Mouse (Mus musculus) heart, embryonic 11.5 days (tissue): ENCODE measurements around the gene Polr3h. TPM values are rescaled to one million over a fixed set of nuclear protein-coding genes. Genes with fewer than 3 reads are reported as not detected.

Source experiments
- ATAC-seq: fragments of 200-750 bp; cut with Nextera tagmentation; replicated peaks from 2 replicates; pipeline ENCODE4 v1.8.0; 2017; ENCODE audit warnings: moderate library complexity; ENCODE audit not compliant: insufficient number of reproducible peaks, low FRiP score, low TSS enrichment
- H3K27ac ChIP-seq: fragments of 300-500 bp; sonication (generic); 2 replicates; pipeline ENCODE4 v1.5.1; 2014; ENCODE audit warnings: mild to moderate bottlenecking, low read depth, low read length
- H3K27me3 ChIP-seq: fragments of 300-500 bp; sonication (generic); 2 replicates; pipeline ENCODE4 v1.6.1; 2014; ENCODE audit warnings: mild to moderate bottlenecking, low read length, mixed read lengths; ENCODE audit not compliant: control insufficient read depth, insufficient read depth
- H3K36me3 ChIP-seq: fragments of 300-500 bp; sonication (generic); 2 replicates; pipeline ENCODE4 v1.6.1; 2014; ENCODE audit warnings: mild to moderate bottlenecking, low read length, moderate library complexity, mixed read lengths; ENCODE audit not compliant: control insufficient read depth, insufficient read depth
- H3K4me1 ChIP-seq: fragments of 300-500 bp; sonication (generic); 2 replicates; pipeline ENCODE4 v1.6.1; 2014; ENCODE audit warnings: low read length; ENCODE audit not compliant: control insufficient read depth, insufficient read depth
- H3K4me2 ChIP-seq: fragments of 300-500 bp; sonication (generic); 2 replicates; pipeline ENCODE4 v1.6.1; 2014; ENCODE audit warnings: mild to moderate bottlenecking, moderate library complexity
- H3K4me3 ChIP-seq: fragments of 300-500 bp; sonication (generic); 2 replicates; pipeline ENCODE4 v1.5.1; 2014; ENCODE audit warnings: low read depth, low read length
- H3K9ac ChIP-seq: fragments of 300-500 bp; sonication (generic); 2 replicates; pipeline ENCODE4 v1.6.1; 2014; ENCODE audit warnings: mild to moderate bottlenecking, low read depth, low read length, moderate library complexity
- H3K9me3 ChIP-seq: fragments of 300-500 bp; sonication (generic); replicated peaks from 2 replicates; pipeline ENCODE4 v1.6.1; 2016; ENCODE audit warnings: low read length; ENCODE audit not compliant: control insufficient read depth
- WGBS: fragments of 180-500 bp; shearing (Covaris S2); extraction: QIAGEN DNeasy Blood & Tissue Kit; methylation state at CpG from one replicate; pipeline ENCODE4 v1.1.7; 2014; ENCODE audit not compliant: insufficient replicate concordance; 5-methylcytosine and 5-hydroxymethylcytosine counted together
- polyA plus RNA-seq: library from polyadenylated mRNA; unstranded; fragments of >200 nt; fragmentation: Nextera tagmentation; extraction: Ambion mirVana; gene quantifications from 2 replicates; pipeline ENCODE4 v1.2.1, GENCODE M21; 2014

Gene Polr3h
- polyA plus RNA-seq, 1 experiment from 2014 or later: 121 TPM

DNA sequence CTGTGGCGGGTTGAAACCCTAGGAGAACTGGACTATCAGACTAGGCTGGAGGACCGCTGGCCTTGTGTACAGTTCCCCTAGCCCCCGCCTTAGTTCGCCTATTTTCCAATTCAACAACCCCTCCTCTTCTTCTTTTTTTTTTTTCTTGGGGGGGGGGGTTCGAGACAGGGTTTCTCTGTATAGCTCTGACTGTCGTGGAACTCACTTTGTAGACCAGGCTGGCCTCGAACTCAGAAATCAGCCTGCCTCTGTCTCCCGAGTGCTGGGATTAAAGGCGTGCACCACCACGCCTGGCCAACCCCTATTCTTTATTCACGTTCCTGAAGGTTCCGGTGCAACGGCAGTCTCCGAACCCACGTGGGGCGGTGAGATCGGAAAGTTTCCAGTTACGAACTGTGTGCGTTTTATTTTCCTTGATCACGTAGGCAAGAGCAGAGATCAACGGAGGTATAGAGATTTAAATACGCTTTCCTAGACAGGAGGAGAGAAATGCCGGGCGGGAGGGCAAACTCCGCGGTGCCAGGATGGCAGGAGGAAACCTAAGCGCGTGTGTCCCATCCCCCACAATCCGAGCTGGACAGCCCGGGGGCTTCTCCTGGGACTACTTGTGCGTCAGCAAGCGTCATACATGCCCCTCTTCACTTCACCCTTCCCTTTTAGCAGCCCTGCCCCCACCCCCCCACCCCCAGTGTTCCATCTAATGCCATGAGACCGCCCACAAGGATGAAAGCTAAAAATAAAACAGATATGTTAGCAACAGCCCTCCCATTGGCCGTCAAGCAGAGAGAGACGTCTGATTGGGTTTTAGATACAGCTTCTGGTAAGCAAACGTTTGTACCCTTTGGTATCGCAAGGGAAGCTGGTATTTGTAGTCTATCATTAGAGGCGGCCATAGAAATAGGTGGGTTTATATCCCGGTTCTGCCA lies 66.4 kb downstream of the Polr3h start:
- WGBS: under 1% methylated on average over 39 of the region's 39 CpGs

DNA sequence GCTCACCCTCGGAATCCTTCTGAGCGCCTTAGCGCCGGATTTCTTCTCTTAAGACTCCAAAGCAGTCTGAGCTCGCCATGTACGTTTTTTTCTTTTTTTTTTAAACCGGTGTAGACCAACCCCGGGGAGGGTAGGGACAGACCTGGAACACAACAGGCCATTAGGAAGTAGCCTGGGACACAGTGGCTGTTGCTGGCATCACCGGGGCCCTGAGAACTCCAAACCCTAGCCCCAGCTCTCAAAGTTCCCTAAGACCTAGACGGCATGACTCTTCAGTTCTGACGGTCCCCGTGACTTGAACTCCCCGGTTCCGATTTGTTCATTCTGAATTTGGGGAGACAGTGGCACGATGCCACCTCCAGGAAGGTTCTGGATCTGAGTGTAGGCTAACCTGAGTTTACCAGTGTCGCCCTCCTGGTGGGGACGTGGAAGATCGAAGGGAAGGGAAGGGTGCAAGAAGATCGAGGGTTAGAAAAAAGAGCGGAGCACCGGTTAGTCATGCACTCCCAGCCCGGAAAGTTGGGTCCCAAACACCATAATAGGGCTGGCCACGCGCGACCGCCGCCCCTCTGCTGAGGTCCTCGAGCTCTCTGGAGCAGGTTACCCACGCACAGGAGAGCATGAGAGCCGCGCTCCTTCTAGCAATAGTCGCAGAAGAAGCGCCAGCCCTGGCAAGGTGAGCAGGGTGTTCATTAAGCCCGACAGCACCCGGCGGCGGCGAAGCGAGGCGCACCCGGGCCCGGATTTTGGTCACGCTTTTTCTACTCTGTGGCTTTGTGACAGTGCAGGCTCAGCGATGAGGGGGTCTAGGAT lies 67.3 kb downstream of the Polr3h start, which contains the start of gene Tob2:
Gene Tob2 (minus strand): TSS at position 280 of the 813 bp plus-strand sequence.
- Histone ChIP-seq H3K27ac (peak within 1 kb of the TSS; percentile 93), H3K4me3 (peak within 1 kb of the TSS; percentile 87), H3K9ac (peak within 1 kb of the TSS; percentile 88), H3K4me2 (peak within 1 kb of the TSS; percentile 83), H3K36me3 (no peaks in the 10 kb centered on the region), H3K9me3 (no peaks in the 10 kb centered on the region), H3K4me1 (peaks cover 4% of the 10 kb centered on the region; the same call in 1 of the 2 replicates), H3K27me3 (no peaks in the 10 kb centered on the region)
- no peak for ATAC-seq
- WGBS: 1% methylated on average over 44 of the region's 44 CpGs

More for the DNA sequence above, 66.4 kb downstream of the Polr3h start:
- Histone ChIP-seq H3K4me3 (peak overlapping the region; percentile 87), H3K36me3 (no peaks in the 10 kb centered on the region), H3K4me2 (peak overlapping the region; percentile 83), H3K27ac (peak overlapping the region; percentile 93), H3K27me3 (no peaks in the 10 kb centered on the region), H3K9me3 (no peaks in the 10 kb centered on the region), H3K4me1 (peaks cover 4% of the 10 kb centered on the region; the same call in 1 of the 2 replicates), H3K9ac (peak overlapping the region; percentile 88)
- ATAC-seq: peak; percentile 68

DNA sequence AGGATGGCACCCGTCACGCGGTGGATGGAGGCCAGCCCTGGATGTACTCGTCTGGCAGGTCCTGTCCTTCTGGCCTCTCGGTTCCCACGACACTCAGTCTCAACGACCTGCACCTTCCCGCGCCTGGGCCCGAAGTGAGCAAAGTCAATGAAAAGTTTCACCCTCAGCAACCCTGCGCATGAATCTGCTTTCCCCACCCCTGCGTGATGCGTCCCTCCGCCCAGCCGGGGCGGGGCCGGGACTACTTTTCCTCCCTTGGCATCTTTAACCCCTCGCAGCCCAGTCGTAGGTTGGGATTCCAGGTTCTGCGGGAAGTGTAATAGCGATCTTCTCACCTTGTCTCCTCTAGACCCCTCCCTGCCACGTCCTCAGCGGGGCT lies 67.9 kb downstream of the Polr3h start:
- Histone ChIP-seq H3K27me3 (no peaks in the 10 kb centered on the region), H3K4me2 (peak overlapping the region; percentile 83), H3K4me3 (peak overlapping the region; percentile 87), H3K27ac (peak overlapping the region; percentile 93), H3K36me3 (no peaks in the 10 kb centered on the region), H3K4me1 (peaks cover 4% of the 10 kb centered on the region; the same call in 1 of the 2 replicates), H3K9ac (peak overlapping the region; percentile 88), H3K9me3 (no peaks in the 10 kb centered on the region)
- under 1% methylated on average over 23 of the region's 23 CpGs for WGBS
- ATAC-seq: peak; percentile 39

DNA sequence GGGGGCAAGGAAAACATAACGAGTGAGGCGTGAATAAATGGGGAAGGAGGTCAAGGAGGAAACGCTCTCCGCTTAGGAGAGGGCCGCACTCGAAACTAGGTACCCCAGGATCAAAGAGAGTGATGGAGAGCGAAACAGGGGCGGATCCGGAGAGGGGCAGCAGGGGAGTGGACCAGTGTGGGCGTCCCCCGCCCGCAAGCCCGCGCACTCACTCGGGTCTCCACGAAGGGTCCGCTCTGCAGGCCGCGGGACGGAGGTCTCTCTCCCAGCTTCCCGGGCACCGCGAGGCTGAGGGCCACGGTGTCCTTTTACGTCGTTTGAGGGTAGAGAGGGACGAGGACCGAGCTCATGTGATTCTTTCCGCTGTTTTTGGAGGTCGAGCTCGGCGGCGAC lies 68.3 kb downstream of the Polr3h start:
- WGBS: 0% methylated on average over 33 of the region's 33 CpGs

DNA sequence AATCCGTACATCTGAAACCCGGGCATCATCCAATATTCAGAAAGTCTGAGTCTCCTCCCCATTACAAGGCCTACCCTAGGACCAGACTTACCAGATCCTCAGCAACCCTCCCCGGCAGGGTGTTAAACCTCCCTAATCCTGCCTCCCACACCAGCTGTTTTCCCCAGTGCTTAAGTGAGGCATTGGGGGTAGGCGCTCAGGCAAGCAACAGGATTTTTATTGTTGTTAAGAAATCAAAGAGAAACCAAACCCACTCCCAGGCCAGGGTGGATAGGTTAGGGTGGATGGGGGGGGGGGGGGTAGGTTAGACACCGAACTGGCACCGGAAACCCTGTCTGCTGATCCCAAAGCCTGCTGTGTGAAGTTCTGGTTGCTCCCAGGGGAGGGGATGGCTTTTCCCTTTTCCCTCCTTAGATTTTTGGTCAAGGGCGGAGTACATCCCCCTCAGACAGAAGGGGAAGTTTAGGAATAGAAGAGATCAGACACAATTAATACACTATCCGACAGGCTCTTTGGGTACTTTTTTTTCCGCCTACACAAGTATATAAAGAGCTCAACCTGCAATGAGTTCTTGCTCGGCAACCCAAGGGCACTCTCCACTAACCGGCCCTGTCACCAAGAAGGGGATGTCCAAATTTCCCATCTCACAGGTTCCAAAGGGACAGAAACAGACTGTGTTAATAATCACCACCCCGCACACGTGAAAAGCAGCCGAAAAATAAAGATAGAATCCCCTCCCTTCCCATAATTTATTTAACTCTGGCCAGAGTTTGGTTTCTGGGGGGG lies 68.9 kb downstream of the Polr3h start:
- no peaks in the 10 kb centered on the region for H3K9me3 ChIP-seq
- no peak for ATAC-seq
- no peaks in the 10 kb centered on the region for H3K36me3 ChIP-seq
- no peaks in the 10 kb centered on the region for H3K27me3 ChIP-seq
- peak overlapping the region; percentile 88 for H3K9ac ChIP-seq
- whole genome bisulfite sequencing: under 1% methylated on average over 14 of the region's 14 CpGs
- H3K4me1 ChIP-seq: peaks cover 8% of the 10 kb centered on the region
- H3K4me3 ChIP-seq: peak overlapping the region; percentile 87
- peak overlapping the region; percentile 83 for H3K4me2 ChIP-seq
- H3K27ac ChIP-seq: peak overlapping the region; percentile 93

More for the DNA sequence above, 68.3 kb downstream of the Polr3h start:
- H3K36me3 ChIP-seq: no peaks in the 10 kb centered on the region
- H3K27me3 ChIP-seq: no peaks in the 10 kb centered on the region
- ATAC-seq: peak; percentile 36; the same call in 1 of the 2 replicates
- H3K4me2 ChIP-seq: peak overlapping the region; percentile 83
- H3K4me3 ChIP-seq: peak overlapping the region; percentile 87
- peak overlapping the region; percentile 93 for H3K27ac ChIP-seq
- no peaks in the 10 kb centered on the region for H3K9me3 ChIP-seq
- peaks cover 6% of the 10 kb centered on the region for H3K4me1 ChIP-seq
- H3K9ac ChIP-seq: peak overlapping the region; percentile 88

DNA sequence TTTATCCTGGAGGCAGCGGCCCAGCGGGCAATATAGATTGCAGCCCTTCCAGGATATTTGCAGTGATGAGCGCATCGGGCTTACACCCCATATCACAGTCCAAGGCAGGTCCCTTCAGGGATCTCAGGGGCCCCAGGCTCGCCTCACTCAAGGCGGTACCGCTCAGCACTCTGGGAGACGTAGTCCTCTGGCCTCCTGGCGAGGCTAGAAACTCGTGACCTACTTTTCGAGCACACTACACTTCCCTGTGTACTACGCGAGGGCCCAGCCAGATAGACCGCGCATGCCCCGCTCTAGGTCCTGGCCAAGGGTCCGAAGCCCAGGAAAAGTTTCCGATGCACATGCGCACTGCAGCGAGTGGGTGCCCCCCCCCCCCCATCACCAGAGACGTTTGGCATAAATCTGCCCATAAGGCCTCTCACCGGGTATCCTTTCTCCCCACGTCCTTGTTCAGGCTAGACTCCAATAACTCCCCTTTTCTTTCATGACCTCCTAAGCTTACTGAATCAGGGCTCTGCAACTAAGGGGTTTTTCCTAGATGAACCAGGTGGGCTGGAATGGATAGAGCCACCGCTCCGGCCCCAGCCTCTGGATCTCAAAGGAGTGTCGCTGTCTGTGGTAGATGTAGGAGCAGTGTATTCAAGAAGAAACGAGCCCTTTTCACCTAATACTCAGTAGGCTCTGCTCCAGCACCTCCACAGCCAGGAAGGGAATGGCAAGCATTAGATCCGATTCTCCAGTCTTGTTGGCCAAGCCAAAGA lies 69.8 kb downstream of the Polr3h start:
- Histone ChIP-seq H3K4me3 (peak overlapping the region; percentile 87), H3K27ac (peak overlapping the region; percentile 93), H3K4me2 (peak overlapping the region; percentile 83), H3K4me1 (peaks cover 8% of the 10 kb centered on the region), H3K9ac (peak overlapping the region; percentile 88), H3K9me3 (no peaks in the 10 kb centered on the region), H3K27me3 (no peaks in the 10 kb centered on the region), H3K36me3 (peaks cover 6% of the 10 kb centered on the region; the same call in 1 of the 2 replicates)
- ATAC-seq: peak; percentile 81
- under 1% methylated on average over 28 of the region's 28 CpGs for WGBS

DNA sequence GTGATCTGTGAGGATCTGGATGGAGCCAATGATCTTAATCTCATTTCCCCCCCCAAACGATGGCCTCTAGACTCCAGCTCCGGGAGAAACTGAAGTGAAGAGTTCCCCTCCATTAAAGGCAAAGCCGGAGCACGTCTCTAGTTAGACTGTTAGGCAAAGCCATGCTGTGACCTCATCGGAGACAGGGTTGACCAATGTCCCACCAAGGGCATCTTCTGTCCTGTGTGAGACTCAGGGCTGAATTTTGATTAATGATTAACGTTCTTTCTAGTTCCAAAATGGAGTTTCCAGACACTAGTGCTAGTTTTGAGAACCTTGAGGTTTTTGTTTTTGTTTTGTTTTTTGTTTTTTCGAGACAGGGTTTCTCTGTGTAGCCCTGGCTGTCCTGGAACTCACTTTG lies 73.0 kb downstream of the Polr3h start:
- H3K9ac ChIP-seq: no peak overlapping the region
- ATAC-seq: no peak

More for the DNA sequence above, 73.0 kb downstream of the Polr3h start:
- Histone ChIP-seq H3K36me3 (peaks cover 20% of the 10 kb centered on the region), H3K9me3 (no peaks in the 10 kb centered on the region), H3K4me2 (no peak overlapping the region), H3K4me1 (peaks cover 4% of the 10 kb centered on the region; the same call in 1 of the 2 replicates), H3K27me3 (no peaks in the 10 kb centered on the region), H3K4me3 (no peak overlapping the region), H3K27ac (no peak overlapping the region)
- 82% methylated on average over 7 of the region's 7 CpGs for WGBS
